Mouse (Mus musculus) lung, adult 2 months (tissue): ENCODE measurements around the gene Phldb2. TPM values are rescaled to one million over a fixed set of nuclear protein-coding genes. Genes with fewer than 3 reads are reported as not detected.

Source experiments
- DNase-seq: peaks from one replicate; pipeline ENCODE4 v3.0.0; 2022
- H3K4me1 ChIP-seq: fragments of 200-500 bp; 2 replicates; pipeline ENCODE4 v1.6.1; 2011; ENCODE audit warnings: low read length; ENCODE audit not compliant: control insufficient read depth, insufficient read depth
- H3K4me3 ChIP-seq: fragments of 200-500 bp; replicated peaks from 2 replicates; pipeline ENCODE3; 2011; ENCODE audit warnings: low read depth, mild to moderate bottlenecking, control low read depth, low read length; ENCODE audit errors: extremely low read depth
- CTCF ChIP-seq: fragments of 200-500 bp; IDR thresholded peaks from 2 replicates; pipeline ENCODE4 v1.5.1; 2011; ENCODE audit warnings: mild to moderate bottlenecking, low read length, control low read depth; ENCODE audit not compliant: insufficient read depth
- POLR2A ChIP-seq: fragments of 200-500 bp; IDR thresholded peaks from 2 replicates; pipeline ENCODE4 v1.6.1; 2011; ENCODE audit warnings: low read depth, mild to moderate bottlenecking, control low read depth, low read length, borderline replicate concordance; ENCODE audit errors: extremely low read depth
- WGBS: fragments of 180-500 bp; shearing (Covaris S2); methylation state at CpG from one replicate; pipeline ENCODE4 v1.1.7; 2018; 5-methylcytosine and 5-hydroxymethylcytosine counted together
- polyA plus RNA-seq: library from polyadenylated mRNA; depleted of rRNA; stranded (reverse); fragments of >200 nt; gene quantifications from 2 replicates; pipeline ENCODE4 v1.2.3, GENCODE M21; 2012

Phldb2 gene
- polyA plus RNA-seq, 1 experiment: 53.0 TPM

DNA sequence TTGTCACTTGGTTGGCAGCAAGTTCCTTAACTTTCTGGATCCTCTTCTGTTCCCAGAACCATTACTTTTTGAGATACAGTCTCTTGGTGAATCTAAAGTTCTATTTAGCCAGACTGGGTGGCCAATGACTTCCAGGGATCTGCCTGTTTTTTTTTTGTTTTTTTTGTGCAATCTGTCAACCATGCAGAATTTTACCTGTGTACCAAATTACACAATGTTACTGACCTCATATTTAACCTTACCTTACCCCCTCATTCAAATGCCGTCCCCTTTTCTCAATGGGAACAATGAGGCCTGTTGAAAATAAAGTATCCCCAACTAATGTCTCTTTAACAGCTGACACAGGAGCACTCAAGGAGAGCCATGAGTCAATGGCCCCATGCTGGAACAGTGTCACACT is 22.9 kb upstream of the Phldb2 start:
- no peak for DNase-seq
- TF ChIP-seq CTCF (no peak), POLR2A (no peak)
- no peaks in the 10 kb centered on the region for H3K4me1 ChIP-seq
- WGBS: 96% methylated on average over 1 of the region's 1 CpGs
- H3K4me3 ChIP-seq: no peak overlapping the region

DNA sequence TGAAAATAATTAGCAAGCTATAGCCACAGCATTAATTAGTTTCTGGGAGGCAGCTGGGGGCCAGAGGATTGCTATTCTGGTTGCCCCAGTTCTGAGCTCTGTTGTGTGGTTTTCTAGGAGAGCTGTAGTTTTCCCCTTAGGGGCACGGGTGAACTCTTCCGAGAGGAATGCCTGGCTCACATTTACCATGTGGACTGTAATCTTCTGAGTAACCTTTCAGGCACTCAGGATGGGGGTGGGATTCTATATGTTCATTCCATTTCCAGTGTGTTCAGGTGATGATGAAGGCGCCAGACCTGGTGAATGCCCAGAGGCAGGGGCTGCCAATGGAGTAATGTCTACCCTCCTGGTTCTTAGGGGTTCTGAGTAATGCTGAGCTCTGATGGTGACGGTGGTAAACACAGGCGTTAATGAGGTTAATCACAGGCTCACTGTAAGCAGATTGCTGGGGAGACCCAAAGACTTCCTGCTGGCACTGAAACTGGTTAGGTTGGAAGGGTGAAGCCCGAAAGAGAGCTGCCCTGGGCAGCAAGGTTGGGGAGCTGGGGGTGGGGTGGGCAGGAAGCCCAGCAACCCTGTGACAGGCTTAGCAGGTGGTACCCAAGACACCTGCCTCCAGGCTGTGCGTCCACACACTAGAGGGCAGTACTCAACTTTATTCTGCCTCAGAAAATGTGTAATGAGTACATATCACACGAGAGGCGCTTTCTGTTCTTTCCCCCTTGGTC is 20.7 kb upstream of the Phldb2 start:
- 60% methylated on average over 9 of the region's 9 CpGs for whole genome bisulfite sequencing
- no peak for DNase-seq
- Histone ChIP-seq H3K4me1 (no peaks in the 10 kb centered on the region), H3K4me3 (no peak overlapping the region)
- TF ChIP-seq CTCF (peak; percentile 56), POLR2A (no peak)

DNA sequence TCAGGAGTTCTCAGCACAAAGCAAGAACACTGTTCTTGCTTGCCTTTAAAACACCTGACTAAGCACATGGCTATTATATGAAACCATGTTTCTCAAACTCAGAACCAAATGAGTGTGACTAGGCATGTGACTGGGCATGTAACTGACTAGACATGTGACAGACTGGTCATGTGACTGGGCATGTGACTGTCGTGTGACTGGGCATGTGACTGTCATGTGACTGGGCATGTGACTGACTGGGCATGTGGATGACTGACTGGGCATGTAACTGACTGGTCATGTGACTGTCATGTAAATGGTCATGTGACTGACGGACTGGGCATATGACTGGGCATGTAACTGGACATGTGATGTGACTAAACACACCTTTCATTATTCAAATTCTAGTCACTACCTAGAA is 16.8 kb upstream of the Phldb2 start:
- TF ChIP-seq POLR2A (no peak), CTCF (no peak)
- Histone ChIP-seq H3K4me1 (peaks cover 8% of the 10 kb centered on the region), H3K4me3 (no peak overlapping the region)
- no peak for DNase-seq
- WGBS: 93% methylated on average over 2 of the region's 2 CpGs

DNA sequence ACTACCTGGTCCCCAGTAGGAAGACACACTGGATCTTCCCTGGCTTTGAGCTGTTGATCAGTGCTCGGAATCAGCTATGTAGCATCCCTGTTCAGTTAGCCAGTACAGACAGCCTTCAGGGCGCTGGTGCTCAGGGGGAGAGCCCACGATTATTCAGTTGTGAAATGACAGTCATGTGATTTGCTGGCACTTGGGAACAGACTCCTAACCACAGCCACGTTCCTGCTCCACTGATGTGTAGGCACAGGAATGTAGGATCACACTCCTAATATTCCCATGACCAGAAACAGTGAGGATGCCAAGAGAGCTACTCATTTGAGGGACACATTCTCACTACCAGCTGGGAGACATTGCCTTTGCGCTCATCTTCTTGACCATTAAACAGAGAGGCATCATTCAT is 15.3 kb upstream of the Phldb2 start:
- DNase-seq: no peak
- Histone ChIP-seq H3K4me1 (peaks cover 8% of the 10 kb centered on the region), H3K4me3 (no peak overlapping the region)
- no peak for TF ChIP-seq CTCF
- TF ChIP-seq POLR2A: no peak
- 64% methylated on average over 5 of the region's 5 CpGs for WGBS

DNA sequence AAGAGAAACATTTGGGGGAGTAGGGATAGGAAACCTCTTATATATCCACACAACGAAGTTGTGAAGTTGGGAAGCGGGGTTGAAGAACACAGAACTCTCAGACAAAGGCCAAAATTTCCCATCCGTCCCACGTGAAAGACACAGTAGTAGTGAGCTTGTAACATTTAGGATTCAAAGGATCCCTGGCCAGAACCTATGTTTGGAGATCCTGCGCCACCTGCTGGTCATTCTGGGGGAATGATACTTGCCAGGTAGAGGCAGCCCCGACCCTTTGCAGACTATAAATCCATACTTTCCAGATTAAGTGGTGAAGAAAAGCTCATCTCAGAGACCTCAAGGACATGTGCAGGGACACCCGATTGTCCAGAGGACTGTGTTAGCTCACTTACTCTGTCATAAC is 14.1 kb upstream of the Phldb2 start:
- H3K4me1 ChIP-seq: peaks cover 15% of the 10 kb centered on the region
- peak; percentile 76 for DNase-seq
- no peak overlapping the region for H3K4me3 ChIP-seq
- WGBS: 8% methylated on average over 7 of the region's 7 CpGs
- TF ChIP-seq POLR2A (no peak), CTCF (peak; percentile 84)

DNA sequence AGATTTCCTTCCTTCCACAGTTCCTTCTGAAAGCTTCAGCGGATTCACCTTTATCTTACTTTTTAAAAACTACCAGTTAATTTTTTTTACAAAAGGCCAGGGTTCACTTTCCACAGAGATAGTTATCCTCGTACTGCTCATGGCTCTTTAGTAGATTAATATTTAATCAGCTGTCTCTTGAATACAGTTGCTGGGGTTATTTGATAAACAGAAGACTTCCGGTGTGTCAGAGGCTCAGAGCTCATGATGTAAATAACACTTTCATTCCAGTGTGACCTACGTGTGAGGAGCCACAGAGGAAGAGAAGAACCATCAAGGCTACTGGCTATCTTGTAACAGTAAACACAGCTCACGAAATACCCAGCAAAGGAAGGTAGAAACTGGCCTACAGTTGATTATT is 13.2 kb upstream of the Phldb2 start:
- no peak for DNase-seq
- WGBS: 31% methylated on average over 5 of the region's 5 CpGs
- peaks cover 18% of the 10 kb centered on the region for H3K4me1 ChIP-seq
- TF ChIP-seq CTCF: no peak
- no peak for TF ChIP-seq POLR2A
- no peak overlapping the region for H3K4me3 ChIP-seq

DNA sequence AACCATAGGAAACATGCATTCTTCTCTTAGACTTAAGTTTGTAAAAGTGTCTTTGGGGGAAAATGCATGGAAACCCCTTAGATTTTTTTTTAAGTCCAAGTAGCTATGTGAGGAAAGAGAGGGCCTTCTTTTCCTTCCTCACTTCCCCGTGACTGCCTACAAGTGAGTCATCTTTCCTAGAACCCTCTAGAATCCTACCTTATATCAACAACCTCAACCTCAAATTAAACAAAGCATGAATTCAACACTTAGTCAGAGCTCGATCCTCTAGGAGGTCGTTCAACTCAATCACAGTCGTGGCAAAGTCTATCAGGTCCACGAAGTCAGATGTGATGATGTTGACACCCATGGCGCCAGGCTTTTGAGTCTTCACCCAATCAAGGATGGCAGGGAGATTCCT is 11.4 kb upstream of the Phldb2 start:
- no peak for TF ChIP-seq POLR2A
- no peak for TF ChIP-seq CTCF
- Histone ChIP-seq H3K4me3 (no peak overlapping the region), H3K4me1 (peaks cover 23% of the 10 kb centered on the region)
- DNase-seq: no peak
- WGBS: 50% methylated on average over 6 of the region's 6 CpGs

DNA sequence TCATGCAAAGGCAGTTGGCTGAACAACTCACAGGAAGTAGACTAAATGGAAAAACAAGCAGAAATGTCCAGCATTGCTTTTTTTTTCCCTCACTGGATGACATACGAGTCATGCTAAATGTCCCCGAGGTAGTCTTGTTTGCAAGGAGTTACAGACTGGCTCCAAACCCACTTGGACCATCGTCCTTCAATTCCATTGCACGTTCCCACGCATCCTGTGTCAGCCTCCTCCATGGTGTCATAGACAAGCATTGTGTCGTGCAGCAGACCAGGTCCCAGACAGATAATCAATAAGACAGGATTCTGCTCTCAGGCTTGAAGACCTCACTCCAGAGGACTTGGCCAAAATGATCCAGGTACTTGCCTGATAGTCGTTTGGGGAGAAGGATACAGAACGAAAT is 10.4 kb upstream of the Phldb2 start:
- 74% methylated on average over 8 of the region's 8 CpGs for WGBS
- Histone ChIP-seq H3K4me3 (no peak overlapping the region), H3K4me1 (peaks cover 23% of the 10 kb centered on the region)
- TF ChIP-seq POLR2A (no peak), CTCF (no peak)
- no peak for DNase-seq

DNA sequence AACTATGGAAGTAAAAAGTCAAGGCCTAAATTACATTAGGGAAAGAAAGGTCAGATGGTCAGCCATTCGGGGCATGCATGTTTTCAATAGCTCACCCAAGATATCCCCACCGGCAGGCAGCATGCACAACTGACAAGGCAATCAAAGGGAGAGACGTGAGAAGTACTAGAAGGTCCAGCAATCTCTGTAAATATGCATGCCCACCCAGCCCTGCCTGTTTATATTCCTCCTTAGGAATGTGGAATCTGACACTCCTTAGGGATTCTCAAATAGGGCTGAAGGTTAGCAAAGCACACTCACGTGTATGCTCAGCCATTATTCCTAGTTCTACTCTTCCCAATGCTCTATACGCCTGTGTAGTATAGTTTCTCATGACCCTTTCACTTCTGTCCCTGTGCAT is 9.7 kb upstream of the Phldb2 start:
- 57% methylated on average over 5 of the region's 5 CpGs for WGBS
- no peak for DNase-seq
- H3K4me3 ChIP-seq: no peak overlapping the region
- peaks cover 23% of the 10 kb centered on the region for H3K4me1 ChIP-seq
- TF ChIP-seq POLR2A: no peak
- TF ChIP-seq CTCF: no peak

DNA sequence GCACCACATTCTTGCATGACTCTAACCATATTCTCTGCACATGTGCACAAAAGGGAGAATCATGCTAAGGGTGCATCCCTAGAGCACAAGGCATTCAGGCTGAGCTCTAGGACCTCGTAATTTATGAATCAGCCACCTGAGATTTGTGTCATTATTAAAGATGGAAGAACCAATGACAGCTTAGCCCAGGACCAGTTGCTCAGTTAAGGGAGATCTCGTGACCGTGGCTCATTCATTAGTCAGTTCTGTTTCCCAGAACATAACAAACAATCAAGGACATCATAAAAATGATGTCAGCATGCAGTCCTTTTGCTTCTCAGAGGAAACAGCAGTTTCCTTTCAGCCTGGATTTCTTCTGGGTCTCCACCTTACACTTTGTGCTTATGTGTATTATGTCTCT is 7.6 kb upstream of the Phldb2 start:
- WGBS: 58% methylated on average over 3 of the region's 3 CpGs
- DNase-seq: no peak

More for the DNA sequence above, 7.6 kb upstream of the Phldb2 start:
- Histone ChIP-seq H3K4me3 (no peak overlapping the region), H3K4me1 (peaks cover 17% of the 10 kb centered on the region)
- TF ChIP-seq POLR2A (no peak), CTCF (no peak)
